Mouse (Mus musculus) cerebellum, adult 2 months (tissue): ENCODE results near the gene Itgbl1.

ENCODE experiments used
- CTCF ChIP-seq: fragments of 200-500 bp; IDR thresholded peaks from 2 replicates; pipeline ENCODE4 v1.5.1; 2011; ENCODE audit warnings: low read depth, mild to moderate bottlenecking, control low read depth, low read length, moderate library complexity, borderline replicate concordance; ENCODE audit not compliant: insufficient read depth
- POLR2A ChIP-seq: fragments of 200-500 bp; IDR thresholded peaks from 2 replicates; pipeline ENCODE4 v1.6.1; 2011; ENCODE audit warnings: low read length, control low read depth, borderline replicate concordance; ENCODE audit not compliant: insufficient read depth

DNA sequence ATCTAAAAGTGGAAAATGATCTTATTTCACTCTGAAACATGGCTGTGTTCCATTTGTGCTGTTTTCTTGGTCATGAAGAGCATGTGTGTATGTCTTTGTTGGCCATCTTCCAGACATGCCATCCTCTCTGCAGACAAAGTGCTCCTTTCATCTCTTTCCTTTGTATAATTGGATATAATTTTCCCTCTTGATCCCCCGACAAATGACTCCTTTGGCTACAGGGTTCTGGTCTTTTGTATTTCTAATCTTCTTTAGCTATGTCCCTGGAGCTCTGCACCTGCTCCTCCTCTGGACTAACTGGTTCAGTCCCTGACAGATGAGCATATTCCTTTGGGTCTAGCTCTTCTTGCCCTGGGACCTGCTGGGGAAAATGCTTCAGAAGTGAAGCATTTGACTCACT, 36.8 kb upstream of the Itgbl1 start:
- TF ChIP-seq CTCF (no peak), POLR2A (no peak)
